Mouse (Mus musculus) stomach, embryonic 14.5 days (tissue): ENCODE measurements around the gene Rarres2. TPM values are rescaled to one million over a fixed set of nuclear protein-coding genes. Genes with fewer than 3 reads are reported as not detected.

Experiments
- ATAC-seq: fragments of 200-750 bp; cut with Nextera tagmentation; 2 replicates; pipeline ENCODE4 v1.8.0; 2017; ENCODE audit warnings: low read depth, moderate TSS enrichment; ENCODE audit not compliant: insufficient number of reproducible peaks, insufficient read depth, low FRiP score
- H3K27ac ChIP-seq: fragments of 300-500 bp; sonication (generic); 2 replicates; pipeline ENCODE4 v1.5.1; 2014; ENCODE audit warnings: mild to moderate bottlenecking, low read length, moderate library complexity, mixed read lengths
- H3K27me3 ChIP-seq: fragments of 300-500 bp; sonication (generic); 2 replicates; pipeline ENCODE4 v1.6.1; 2014; ENCODE audit warnings: low read length, control low read depth, mixed read lengths; ENCODE audit not compliant: control insufficient read depth, insufficient read depth
- H3K36me3 ChIP-seq: fragments of 300-500 bp; sonication (generic); 2 replicates; pipeline ENCODE4 v1.6.1; 2014; ENCODE audit warnings: mild to moderate bottlenecking, control low read depth, low read length, moderate library complexity, mixed read lengths; ENCODE audit not compliant: control insufficient read depth, insufficient read depth
- H3K4me1 ChIP-seq: fragments of 300-500 bp; sonication (generic); 2 replicates; pipeline ENCODE4 v1.6.1; 2014; ENCODE audit warnings: low read length, control low read depth, mixed read lengths; ENCODE audit not compliant: control insufficient read depth, insufficient read depth
- H3K4me2 ChIP-seq: fragments of 300-500 bp; sonication (generic); replicated peaks from 2 replicates; pipeline ENCODE4 v1.6.1; 2014; ENCODE audit warnings: low read depth, low read length, control low read depth
- H3K4me3 ChIP-seq: fragments of 300-500 bp; sonication (generic); 2 replicates; pipeline ENCODE4 v1.5.1; 2014; ENCODE audit warnings: low read depth, low read length, control low read depth
- H3K9ac ChIP-seq: fragments of 300-500 bp; sonication (generic); replicated peaks from 2 replicates; pipeline ENCODE4 v1.6.1; 2014; ENCODE audit warnings: low read depth, mild to moderate bottlenecking, control low read depth, low read length, moderate library complexity, mixed read lengths
- H3K9me3 ChIP-seq: fragments of 300-500 bp; sonication (generic); 2 replicates; pipeline ENCODE4 v1.6.1; 2016; ENCODE audit warnings: low read depth, low read length, control low read depth; ENCODE audit not compliant: control insufficient read depth
- WGBS: fragments of 180-500 bp; shearing (Covaris S2); extraction: QIAGEN DNeasy Blood & Tissue Kit; methylation state at CpG from one replicate; pipeline ENCODE4 v1.1.7; 2014; 5-methylcytosine and 5-hydroxymethylcytosine counted together
- polyA plus RNA-seq: library from polyadenylated mRNA; unstranded; fragments of >200 nt; fragmentation: Nextera tagmentation; extraction: Ambion mirVana; gene quantifications from 2 replicates; pipeline ENCODE4 v1.2.1, GENCODE M21; 2014

Rarres2 gene
- polyA plus RNA-seq, 1 experiment from 2014 or later: 91.1 TPM

- Histone ChIP-seq H3K36me3 (peaks cover 11% of the 10 kb centered on the region), H3K9ac (no peak overlapping the region), H3K9me3 (peaks cover 10% of the 10 kb centered on the region), H3K4me3 (no peak overlapping the region), H3K27ac (no peak overlapping the region), H3K4me2 (no peak overlapping the region), H3K4me1 (peaks cover 5% of the 10 kb centered on the region; the same call in 1 of the 2 replicates), H3K27me3 (no peaks in the 10 kb centered on the region)
- ATAC-seq: no peak
- WGBS: 83% methylated on average over 6 of the region's 6 CpGs
These were observed 19.3 kb upstream of the Rarres2 start for GRCm38 (mm10) chr6:48591871-48592270.

GRCm38 (mm10) chr6:48591221-48591845 lies 18.7 kb upstream of the Rarres2 start:
- WGBS: 85% methylated on average over 3 of the region's 3 CpGs
- no peak for ATAC-seq

GRCm38 (mm10) chr6:48589194-48589750 lies 16.7 kb upstream of the Rarres2 start, which contains the start of gene Gm45021:
Gene Gm45021, plus strand, starts transcription at chr6:48589610.
- WGBS: 39% methylated on average over 6 of the region's 6 CpGs
- no peaks in the 10 kb centered on the region for H3K27me3 ChIP-seq

More at GRCm38 (mm10) chr6:48591221-48591845, 18.7 kb upstream of the Rarres2 start:
- H3K9me3 ChIP-seq: peaks cover 5% of the 10 kb centered on the region
- no peaks in the 10 kb centered on the region for H3K27me3 ChIP-seq
- H3K4me2 ChIP-seq: no peak overlapping the region
- no peak overlapping the region for H3K27ac ChIP-seq
- H3K9ac ChIP-seq: no peak overlapping the region
- H3K36me3 ChIP-seq: peaks cover 6% of the 10 kb centered on the region; the same call in 1 of the 2 replicates
- H3K4me3 ChIP-seq: no peak overlapping the region
- peaks cover 5% of the 10 kb centered on the region; the same call in 1 of the 2 replicates for H3K4me1 ChIP-seq

GRCm38 (mm10) chr6:48582037-48582436 lies 9.4 kb upstream of the Rarres2 start:
- 76% methylated on average over 3 of the region's 3 CpGs for WGBS
- Histone ChIP-seq H3K36me3 (no peaks in the 10 kb centered on the region), H3K4me1 (peaks cover 9% of the 10 kb centered on the region; the same call in 1 of the 2 replicates), H3K27me3 (no peaks in the 10 kb centered on the region), H3K9ac (no peak overlapping the region), H3K4me3 (no peak overlapping the region), H3K4me2 (no peak overlapping the region), H3K27ac (no peak overlapping the region), H3K9me3 (no peaks in the 10 kb centered on the region)
- ATAC-seq: no peak

More at GRCm38 (mm10) chr6:48589194-48589750, 16.7 kb upstream of the Rarres2 start, which contains the start of gene Gm45021:
- no peak for ATAC-seq
- peak within 1 kb of the TSS; percentile 44; the same call in 1 of the 2 replicates for H3K27ac ChIP-seq
- H3K4me1 ChIP-seq: no peaks in the 10 kb centered on the region
- no peaks in the 10 kb centered on the region for H3K36me3 ChIP-seq
- H3K9me3 ChIP-seq: no peaks in the 10 kb centered on the region
- no peak within 1 kb of the TSS for H3K4me3 ChIP-seq
- H3K4me2 ChIP-seq: no peak within 1 kb of the TSS
- no peak within 1 kb of the TSS for H3K9ac ChIP-seq

GRCm38 (mm10) chr6:48581257-48581656 lies 8.7 kb upstream of the Rarres2 start:
- Histone ChIP-seq H3K4me1 (peaks cover 9% of the 10 kb centered on the region; the same call in 1 of the 2 replicates), H3K4me3 (no peak overlapping the region), H3K9ac (no peak overlapping the region), H3K36me3 (no peaks in the 10 kb centered on the region), H3K4me2 (no peak overlapping the region), H3K27ac (no peak overlapping the region), H3K27me3 (no peaks in the 10 kb centered on the region), H3K9me3 (no peaks in the 10 kb centered on the region)
- 31% methylated on average over 3 of the region's 3 CpGs for WGBS
- no peak for ATAC-seq

- 0 out of 2 replicates have a peak overlapping the region, but pooled peaks have one; percentile 15 for H3K4me2 ChIP-seq
- peak overlapping the region; percentile 56; the same call in 1 of the 2 replicates for H3K27ac ChIP-seq
- no peaks in the 10 kb centered on the region for H3K36me3 ChIP-seq
- H3K27me3 ChIP-seq: no peaks in the 10 kb centered on the region
- ATAC-seq: no peak
- 21% methylated on average over 5 of the region's 5 CpGs for WGBS
- no peaks in the 10 kb centered on the region for H3K9me3 ChIP-seq
- no peak overlapping the region for H3K9ac ChIP-seq
- no peak overlapping the region for H3K4me3 ChIP-seq
- peaks cover 9% of the 10 kb centered on the region; the same call in 1 of the 2 replicates for H3K4me1 ChIP-seq
These were observed 6.6 kb upstream of the Rarres2 start for GRCm38 (mm10) chr6:48579215-48579648.

- 21% methylated on average over 5 of the region's 5 CpGs for WGBS
- Histone ChIP-seq H3K9me3 (no peaks in the 10 kb centered on the region), H3K36me3 (no peaks in the 10 kb centered on the region), H3K4me1 (peaks cover 9% of the 10 kb centered on the region; the same call in 1 of the 2 replicates), H3K4me2 (0 out of 2 replicates have a peak overlapping the region, but pooled peaks have one; percentile 15), H3K27ac (peak overlapping the region; percentile 56; the same call in 1 of the 2 replicates), H3K9ac (no peak overlapping the region), H3K4me3 (no peak overlapping the region), H3K27me3 (no peaks in the 10 kb centered on the region)
- ATAC-seq: no peak
These were observed 6.1 kb upstream of the Rarres2 start for GRCm38 (mm10) chr6:48578736-48579135.

GRCm38 (mm10) chr6:48573981-48574380 lies 1.4 kb upstream of the Rarres2 start:
- peak overlapping the region; percentile 21; the same call in 1 of the 2 replicates for H3K27ac ChIP-seq
- WGBS: 71% methylated on average over 3 of the region's 3 CpGs

More at GRCm38 (mm10) chr6:48573981-48574380, 1.4 kb upstream of the Rarres2 start:
- Histone ChIP-seq H3K9ac (no peak overlapping the region), H3K4me1 (peaks cover 28% of the 10 kb centered on the region; the same call in 1 of the 2 replicates), H3K9me3 (no peaks in the 10 kb centered on the region), H3K27me3 (no peaks in the 10 kb centered on the region), H3K4me2 (no peak overlapping the region), H3K36me3 (no peaks in the 10 kb centered on the region), H3K4me3 (no peak overlapping the region)
- no peak for ATAC-seq
